Mouse (Mus musculus) embryo, embryonic 10 days (tissue): ENCODE measurements around the gene Tmcc3.

Experiments used
- DNase-seq: peaks from one replicate; pipeline ENCODE4 v3.0.0-alpha.2; 2015; ENCODE audit warnings: low spot score

The Tmcc3 gene

DNA sequence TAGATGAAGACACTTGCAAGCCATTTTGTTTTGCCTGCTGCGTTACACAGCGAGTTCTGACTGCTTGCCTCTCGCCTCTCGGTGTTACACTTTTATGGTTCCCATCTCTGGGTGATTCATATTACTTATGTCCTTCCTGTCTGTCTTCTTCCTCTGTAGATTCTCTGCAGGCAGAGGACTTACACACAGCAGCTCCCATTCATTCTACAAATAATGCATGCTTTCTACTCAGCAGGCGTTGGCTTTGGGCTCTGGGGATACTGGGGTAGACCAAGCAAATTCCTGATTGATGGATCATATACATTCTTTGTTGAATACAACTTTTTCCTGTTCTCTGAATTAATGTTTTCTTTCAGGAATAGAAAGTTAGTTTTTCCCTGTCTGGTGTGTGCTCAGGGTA lies 161.8 kb downstream of the Tmcc3 start:
- DNase-seq, result no peak

GRCm38 (mm10) chr10:94474185-94474584 lies 162.4 kb downstream of the Tmcc3 start:
- no peak for DNase-seq

GRCm38 (mm10) chr10:94477366-94478225 lies 165.8 kb downstream of the Tmcc3 start:
- no peak for DNase-seq

- DNase-seq, result no peak
Observed at GRCm38 (mm10) chr10:94479646-94480045, 167.9 kb downstream of the Tmcc3 start.

DNA sequence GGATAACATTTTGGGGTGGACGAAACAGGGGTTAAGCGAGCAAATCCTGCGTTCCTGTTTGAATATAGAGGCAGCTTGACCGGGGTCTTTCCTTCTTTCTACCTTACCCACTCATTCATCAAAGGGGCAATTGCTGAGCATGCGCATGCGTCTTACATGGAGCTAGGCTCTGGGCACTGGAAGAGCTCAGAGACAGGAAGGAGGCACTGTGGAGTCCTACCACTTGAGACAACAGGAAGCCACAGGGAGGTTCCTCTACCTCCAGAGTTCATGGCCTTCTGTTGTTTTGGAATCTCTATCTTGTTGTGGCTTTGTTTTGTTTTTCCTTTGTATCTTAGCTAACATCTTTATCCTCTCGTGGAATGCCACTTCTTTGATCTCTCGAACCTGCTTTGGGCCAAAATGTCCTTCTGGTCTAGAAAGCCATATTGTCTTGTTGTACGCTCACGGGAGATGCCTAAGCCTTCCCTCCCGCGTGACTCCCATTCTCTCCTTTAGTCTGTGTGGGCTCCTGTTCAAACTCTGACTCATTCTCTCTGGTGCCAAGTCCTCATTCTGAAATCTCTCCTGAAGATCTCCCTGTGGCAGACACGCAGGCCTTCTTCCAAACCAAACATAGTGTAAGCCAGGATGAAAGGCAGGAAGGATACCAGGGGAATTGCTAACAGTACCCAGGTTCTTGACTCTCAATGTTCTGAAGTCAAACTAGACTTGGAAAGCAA lies 168.8 kb downstream of the Tmcc3 start:
- DNase-seq, result no peak

- DNase-seq, result no peak
Observed at GRCm38 (mm10) chr10:94481613-94482012, 169.9 kb downstream of the Tmcc3 start.

GRCm38 (mm10) chr10:94486179-94486578 lies 174.4 kb downstream of the Tmcc3 start:
- no peak for DNase-seq

- DNase-seq, result peak; percentile 2
Observed at GRCm38 (mm10) chr10:94489509-94489908, 177.8 kb downstream of the Tmcc3 start.

DNA sequence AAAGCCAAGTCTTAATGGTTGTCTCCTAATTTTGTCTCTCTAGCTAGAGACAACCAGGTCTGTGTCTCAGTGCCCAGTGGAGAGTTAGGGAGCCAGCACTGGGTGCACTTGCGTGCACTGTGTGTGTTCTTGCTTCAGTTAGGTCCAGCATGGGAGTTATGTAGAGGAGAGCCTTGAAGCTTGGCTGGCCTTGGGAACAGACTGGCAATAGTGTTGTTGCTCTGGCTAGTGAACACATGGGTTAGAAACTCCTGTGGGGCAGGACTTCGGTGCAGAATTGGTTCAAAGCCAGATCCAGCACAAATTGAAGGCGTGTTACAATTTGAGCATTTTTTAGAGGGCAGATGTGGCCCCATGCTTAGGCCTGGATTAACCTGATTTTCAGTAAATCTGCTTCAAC lies 179.3 kb downstream of the Tmcc3 start:
- no peak for DNase-seq

DNA sequence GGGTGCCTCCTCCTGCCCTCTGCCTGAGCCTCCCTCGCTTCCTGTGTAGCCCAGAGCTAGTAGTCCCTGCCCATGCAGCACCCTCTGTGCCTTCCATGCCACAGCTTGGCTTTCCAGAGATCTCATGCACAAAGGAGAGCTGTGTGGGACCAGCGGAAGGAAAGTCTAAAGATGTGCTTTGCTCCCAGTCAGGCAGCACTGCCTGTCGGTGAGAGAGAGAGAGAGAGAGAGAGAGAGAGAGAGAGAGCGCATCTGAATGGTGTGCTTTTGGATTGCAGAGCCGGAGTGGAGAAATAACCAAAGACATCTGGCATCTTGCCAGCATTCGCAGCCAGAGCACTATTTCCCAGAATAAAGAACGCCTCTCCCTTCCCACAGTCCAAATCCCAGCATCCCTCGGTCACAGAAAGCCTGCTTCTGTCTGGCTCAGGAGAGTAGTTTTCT lies 182.7 kb downstream of the Tmcc3 start:
- peak; percentile 2 for DNase-seq

DNA sequence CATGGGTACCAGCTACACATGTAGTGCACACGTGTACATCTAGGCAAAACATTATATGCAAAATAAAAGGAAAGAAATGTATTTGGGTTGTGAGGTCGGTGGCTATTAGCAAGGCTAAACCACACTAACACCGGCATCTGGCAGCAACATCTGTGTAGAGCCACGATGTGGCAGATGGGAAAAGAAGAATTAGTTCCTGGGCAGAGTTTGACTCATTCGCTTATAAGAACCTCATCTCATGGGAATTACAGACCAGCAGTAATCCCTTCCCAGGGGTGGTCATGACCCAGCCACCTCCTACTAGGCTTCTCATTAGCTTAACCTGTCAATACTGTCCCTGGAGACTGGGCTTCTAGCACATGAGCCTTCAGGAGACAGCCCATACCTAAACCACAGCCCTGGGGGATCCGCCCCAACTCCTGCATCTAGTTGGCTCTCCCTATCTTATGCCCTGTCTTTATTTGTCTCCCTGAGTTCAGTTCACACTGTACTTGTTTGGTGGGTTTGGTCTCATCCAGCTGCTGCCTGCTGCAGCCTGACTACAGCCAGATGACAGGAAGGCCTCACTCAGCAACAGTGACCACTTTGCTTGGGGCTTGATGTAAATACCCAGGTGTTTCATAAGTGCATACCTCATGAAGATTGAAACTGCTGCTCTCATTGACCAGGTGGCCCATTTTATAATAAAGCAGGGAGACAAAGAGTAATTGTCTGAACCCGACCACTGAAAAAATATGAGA lies 183.9 kb downstream of the Tmcc3 start:
- no peak for DNase-seq

- no peak for DNase-seq
Observed at GRCm38 (mm10) chr10:94496826-94497440, 185.2 kb downstream of the Tmcc3 start.

DNA sequence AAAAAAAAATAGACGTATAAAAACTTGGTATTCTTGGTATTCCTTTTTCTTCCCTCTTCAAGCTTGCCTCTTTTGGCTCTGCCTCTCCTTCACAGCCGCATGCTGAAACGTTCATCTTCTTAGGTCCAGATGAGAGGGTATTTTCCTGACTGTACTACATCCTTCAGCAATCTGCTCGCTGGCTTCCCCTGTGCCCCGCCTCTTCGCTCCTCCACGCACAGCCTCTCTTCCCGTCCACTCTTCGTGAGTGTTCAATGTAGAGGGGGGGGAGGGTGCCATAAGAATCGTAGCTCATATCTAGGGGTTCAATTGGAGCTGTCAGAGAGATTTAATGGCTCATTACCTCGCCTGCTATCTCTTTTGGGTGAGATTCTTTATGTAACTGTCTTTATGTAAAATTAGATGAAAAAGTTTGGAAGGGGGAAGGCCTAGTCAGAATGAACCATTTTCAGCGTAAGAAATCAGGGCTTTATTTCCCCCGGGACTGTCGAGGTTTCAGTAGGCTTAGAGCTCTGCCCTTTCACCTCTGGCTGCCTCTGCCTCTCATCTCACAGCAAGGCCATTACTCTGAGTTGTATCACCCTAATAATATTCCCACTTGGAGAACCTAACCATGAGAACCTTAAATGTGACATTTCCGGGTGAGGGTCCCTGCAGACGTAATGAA lies 188.6 kb downstream of the Tmcc3 start:
- no peak for DNase-seq

GRCm38 (mm10) chr10:94500877-94501273 lies 189.1 kb downstream of the Tmcc3 start:
- DNase-seq, result no peak

DNA sequence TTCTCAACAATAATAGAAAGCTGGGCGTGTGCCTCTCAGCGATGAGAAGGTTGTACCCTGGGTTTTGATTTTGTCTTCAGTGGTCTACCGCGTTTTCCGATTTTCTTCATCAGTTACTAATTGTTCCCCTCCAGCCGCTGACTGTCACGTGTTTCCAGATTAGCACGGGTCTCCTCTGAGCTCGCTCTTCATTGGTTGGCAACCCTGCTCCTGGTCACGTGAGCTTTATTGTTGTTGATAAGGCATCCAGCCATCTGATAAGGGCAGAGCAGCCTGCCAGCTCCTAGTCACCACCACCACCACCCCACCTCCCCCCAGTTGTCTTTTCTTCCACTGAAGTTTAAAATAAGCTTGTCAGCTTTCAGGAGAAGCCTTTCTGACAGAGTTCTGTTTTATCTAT lies 190.0 kb downstream of the Tmcc3 start:
- no peak for DNase-seq

- no peak for DNase-seq
Observed at GRCm38 (mm10) chr10:94505248-94505772, 193.6 kb downstream of the Tmcc3 start.

DNA sequence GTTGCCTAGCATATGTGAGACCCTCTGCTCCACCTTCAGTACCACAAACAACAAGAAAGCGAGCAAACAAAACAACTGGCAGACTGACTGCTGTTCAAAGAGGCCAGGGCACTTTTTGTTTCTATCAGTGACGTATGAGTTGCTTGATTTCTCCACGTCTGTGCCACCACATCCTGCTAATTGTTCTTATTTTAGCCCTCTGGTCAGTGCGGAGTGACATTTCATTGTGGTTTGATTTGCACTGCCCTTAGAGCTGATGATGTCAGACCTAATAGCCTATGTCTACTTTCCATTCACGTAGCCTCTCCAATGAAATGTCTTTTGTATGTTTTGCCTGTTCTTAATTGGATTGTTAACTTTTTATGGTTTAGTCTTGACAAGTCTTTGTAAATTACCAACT lies 197.1 kb downstream of the Tmcc3 start:
- DNase-seq, result no peak

DNA sequence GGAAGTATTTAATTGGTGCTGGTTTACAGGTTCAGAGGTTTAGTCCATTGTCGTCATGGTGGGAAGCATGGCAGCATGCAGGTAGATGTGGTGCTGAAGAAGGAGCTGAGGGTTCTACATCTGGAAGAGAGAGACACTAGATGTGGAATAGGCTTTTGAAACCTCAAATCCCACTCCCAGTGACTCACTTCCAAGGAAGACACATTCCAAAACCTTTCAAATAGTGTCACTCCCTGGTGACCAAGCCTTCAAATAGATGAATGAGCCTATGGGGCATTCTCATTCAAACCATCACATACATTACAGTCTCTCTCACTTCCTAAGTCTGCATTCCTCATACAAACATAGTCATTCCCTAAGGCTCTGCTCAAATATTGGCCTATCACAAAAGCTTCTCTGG lies 201.0 kb downstream of the Tmcc3 start:
- no peak for DNase-seq

- peak; percentile 41 for DNase-seq
Observed at GRCm38 (mm10) chr10:94514091-94514505, 202.3 kb downstream of the Tmcc3 start.

DNA sequence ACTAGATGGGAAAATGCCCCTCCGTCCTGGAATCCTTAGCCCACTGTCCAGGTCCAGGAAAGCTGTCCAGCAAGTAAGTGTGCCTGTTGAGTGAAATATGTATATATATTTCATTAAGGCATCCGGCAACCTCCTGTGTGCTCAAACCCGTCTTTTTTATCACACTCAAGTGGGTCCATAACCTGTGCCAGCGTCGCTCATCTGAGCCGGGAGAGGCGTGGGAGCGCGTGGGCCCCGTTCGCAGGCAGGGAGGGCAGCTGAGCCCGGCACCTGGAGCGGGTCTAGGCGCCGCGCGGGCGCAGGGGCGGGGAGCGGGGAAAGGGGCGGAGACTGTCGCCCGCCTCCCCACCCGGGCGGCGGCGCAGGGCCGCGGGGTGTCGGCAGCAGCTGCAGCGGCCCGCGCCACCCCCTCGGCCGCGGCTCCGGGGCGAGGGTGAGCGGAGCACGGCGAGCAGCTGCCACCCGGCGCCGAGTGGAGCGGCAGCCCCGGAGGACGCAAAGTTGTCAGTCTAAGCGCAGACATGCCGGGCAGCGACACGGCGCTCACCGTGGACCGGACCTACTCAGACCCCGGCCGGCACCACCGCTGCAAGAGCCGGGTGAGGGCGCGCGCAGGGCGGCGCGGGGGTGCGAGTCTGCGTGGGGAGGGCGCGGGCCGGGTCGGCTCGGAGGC lies 202.9 kb downstream of the Tmcc3 start:
- peak; percentile 61 for DNase-seq

DNA sequence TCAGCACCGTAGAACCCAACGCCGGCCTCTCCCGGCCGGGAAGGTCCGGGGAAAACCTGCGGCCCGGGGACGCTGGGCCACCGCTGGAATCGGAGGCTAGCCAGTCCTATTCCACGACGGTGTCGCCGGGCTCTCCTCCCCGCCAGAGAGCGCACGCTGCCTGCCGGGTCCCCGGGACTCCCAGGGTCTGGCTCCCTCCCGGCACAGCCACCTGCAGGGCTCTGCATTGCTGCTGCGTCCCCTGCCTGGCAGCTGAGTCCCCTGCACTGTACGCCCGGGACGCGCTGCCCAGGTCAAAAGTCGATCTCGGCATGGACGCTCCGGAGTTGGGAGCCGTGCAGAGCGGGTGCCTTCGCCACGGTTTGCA lies 203.4 kb downstream of the Tmcc3 start:
- DNase-seq, result peak; percentile 80
